Mouse (Mus musculus) midbrain, embryonic 16.5 days (tissue): ENCODE results near the gene Vmn1r91. TPM values are rescaled to one million over a fixed set of nuclear protein-coding genes. Genes with fewer than 3 reads are reported as not detected.
"Not testable (repeated sequence)": the region's sequence is repeated elsewhere in the genome, so short reads cannot be mapped to it uniquely, and the experiment has no call there.

Experiments
- ATAC-seq: fragments of 200-750 bp; cut with Nextera tagmentation; 2 replicates; pipeline ENCODE4 v1.8.0; 2017; ENCODE audit warnings: moderate TSS enrichment
- H3K27ac ChIP-seq: fragments of 300-500 bp; sonication (generic); 2 replicates; pipeline ENCODE4 v1.5.1; 2014; ENCODE audit warnings: mild to moderate bottlenecking, low read length, mixed read lengths
- H3K27me3 ChIP-seq: fragments of 300-500 bp; sonication (generic); 2 replicates; pipeline ENCODE4 v1.6.1; 2014; ENCODE audit warnings: low read depth, low read length, mixed read lengths; ENCODE audit not compliant: control insufficient read depth, insufficient read depth
- H3K36me3 ChIP-seq: fragments of 300-500 bp; sonication (generic); 2 replicates; pipeline ENCODE4 v1.6.1; 2014; ENCODE audit warnings: mild to moderate bottlenecking, low read length, moderate library complexity, mixed read lengths; ENCODE audit not compliant: control insufficient read depth, insufficient read depth
- H3K4me1 ChIP-seq: fragments of 300-500 bp; sonication (generic); 2 replicates; pipeline ENCODE4 v1.6.1; 2014; ENCODE audit warnings: mild to moderate bottlenecking, low read length, mixed read lengths; ENCODE audit not compliant: control insufficient read depth, insufficient read depth
- H3K4me2 ChIP-seq: fragments of 300-500 bp; sonication (generic); 2 replicates; pipeline ENCODE4 v1.6.1; 2014; ENCODE audit warnings: mild to moderate bottlenecking, low read length, mixed read lengths
- H3K4me3 ChIP-seq: fragments of 300-500 bp; sonication (generic); 2 replicates; pipeline ENCODE4 v1.5.1; 2014; ENCODE audit warnings: low read depth, mild to moderate bottlenecking, low read length, moderate library complexity, mixed read lengths
- H3K9ac ChIP-seq: fragments of 300-500 bp; sonication (generic); 2 replicates; pipeline ENCODE4 v1.6.1; 2014; ENCODE audit warnings: low read depth, low read length, mixed read lengths
- H3K9me3 ChIP-seq: fragments of 300-500 bp; sonication (generic); replicated peaks from 2 replicates; pipeline ENCODE4 v1.6.1; 2014; ENCODE audit warnings: mild to moderate bottlenecking, low read length, mixed read lengths; ENCODE audit not compliant: control insufficient read depth, poor library complexity, severe bottlenecking
- WGBS: fragments of 180-500 bp; shearing (Covaris S2); extraction: QIAGEN DNeasy Blood & Tissue Kit; methylation state at CpG from one replicate; pipeline ENCODE4 v1.1.7; 2014; 5-methylcytosine and 5-hydroxymethylcytosine counted together
- polyA plus RNA-seq: library from polyadenylated mRNA; unstranded; fragments of >200 nt; fragmentation: Nextera tagmentation; extraction: Ambion mirVana; gene quantifications from 2 replicates; pipeline ENCODE4 v1.2.1, GENCODE M21; 2015

Gene Vmn1r91
- not detected in 2 replicates for polyA plus RNA-seq

DNA sequence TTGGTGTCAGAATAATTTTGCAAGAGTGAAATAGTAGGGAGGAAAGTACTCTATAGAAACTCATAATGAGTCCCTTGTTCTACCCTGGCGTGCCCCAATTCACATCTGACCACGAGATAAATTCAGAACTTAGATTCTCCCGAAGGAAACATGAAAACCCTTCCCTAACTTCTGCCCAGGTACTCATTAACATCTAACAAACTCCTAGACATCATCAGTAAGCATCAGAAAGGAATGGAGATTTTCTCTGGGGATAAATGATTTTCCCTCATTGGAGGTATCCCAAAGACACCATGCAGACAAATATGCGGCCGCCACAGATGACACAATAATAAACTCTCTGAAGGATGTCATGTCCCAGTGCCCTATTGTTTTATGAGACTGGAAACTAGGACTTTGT lies at the start of gene Vmn1r91:
Vmn1r91 (plus strand) TSS at position 301 of the 400 bp plus-strand sequence.
- WGBS, result 84% methylated on average over 5 of the region's 5 CpGs
- H3K36me3 ChIP-seq, H3K9me3 ChIP-seq, H3K9ac ChIP-seq, H3K27ac ChIP-seq, H3K4me3 ChIP-seq, H3K27me3 ChIP-seq, H3K4me1 ChIP-seq, ATAC-seq, H3K4me2 ChIP-seq: not testable (repeated sequence)

- not testable (repeated sequence) for ATAC-seq, H3K4me2 ChIP-seq, H3K9ac ChIP-seq, H3K4me3 ChIP-seq, H3K36me3 ChIP-seq, H3K9me3 ChIP-seq, H3K27me3 ChIP-seq, H3K4me1 ChIP-seq, H3K27ac ChIP-seq
- 71% methylated on average over 4 of the region's 4 CpGs for WGBS
Measured at GRCm38 (mm10) chr7:20064100-20064499, 35.4 kb upstream of the Vmn1r91 start.

- not testable (repeated sequence) for H3K27ac ChIP-seq, H3K4me3 ChIP-seq, H3K9ac ChIP-seq, H3K4me2 ChIP-seq, ATAC-seq, H3K27me3 ChIP-seq, H3K9me3 ChIP-seq, H3K4me1 ChIP-seq, H3K36me3 ChIP-seq
- WGBS, result 70% methylated on average over 18 of the region's 18 CpGs
Measured at GRCm38 (mm10) chr7:20078118-20078517, 21.4 kb upstream of the Vmn1r91 start.

GRCm38 (mm10) chr7:20122479-20122878 lies 23.0 kb downstream of the Vmn1r91 start, which contains the start of gene Gm16442:
Gene Gm16442 (minus strand): TSS chr7:20122579.
- not testable (repeated sequence) for H3K36me3 ChIP-seq, H3K4me1 ChIP-seq, H3K9ac ChIP-seq, H3K27me3 ChIP-seq, H3K9me3 ChIP-seq, H3K27ac ChIP-seq, H3K4me3 ChIP-seq, H3K4me2 ChIP-seq, ATAC-seq
- WGBS, result no CpG with 5 or more reads among the region's 2 CpGs

- no CpG with 5 or more reads among the region's 5 CpGs for WGBS
- H3K27ac ChIP-seq, H3K4me2 ChIP-seq, ATAC-seq, H3K27me3 ChIP-seq, H3K4me3 ChIP-seq, H3K9me3 ChIP-seq, H3K36me3 ChIP-seq, H3K9ac ChIP-seq, H3K4me1 ChIP-seq: not testable (repeated sequence)
Measured at GRCm38 (mm10) chr7:20138988-20139387, 39.5 kb downstream of the Vmn1r91 start, which contains the start of gene Vmn1r93. Gene Vmn1r93 (minus strand): TSS chr7:20139088.

Other genes with a start within 250 kb of the Vmn1r91 start
- gene Gm19345, start 247.7 kb upstream of the Vmn1r91 start, polyA plus RNA-seq, result 21.3 and 23.9 TPM in 2 replicates
- 1.6 and 1.8 TPM in 2 replicates for gene Ceacam16, start 238.4 kb upstream of the Vmn1r91 start, polyA plus RNA-seq
- not detected in 2 replicates for gene Ceacam19, start 211.7 kb upstream of the Vmn1r91 start, polyA plus RNA-seq
- 9.3 and 11.5 TPM in 2 replicates for gene Pvr, start 178.5 kb upstream of the Vmn1r91 start, polyA plus RNA-seq
- not detected in 2 replicates for gene Igsf23, start 148.9 kb upstream of the Vmn1r91 start, polyA plus RNA-seq
- not detected in 2 replicates for gene Ceacam20, start 134.3 kb upstream of the Vmn1r91 start, polyA plus RNA-seq
- not detected in 2 replicates for gene Nlrp9b, start 108.2 kb upstream of the Vmn1r91 start, polyA plus RNA-seq
- gene Gm16442, start 22.9 kb downstream of the Vmn1r91 start, polyA plus RNA-seq, result not detected in 2 replicates
- gene Vmn1r93, start 39.4 kb downstream of the Vmn1r91 start, polyA plus RNA-seq, result not detected in 2 replicates
- gene Vmn1r94, start 68.7 kb downstream of the Vmn1r91 start, polyA plus RNA-seq, result not detected in 2 replicates
- not detected in 2 replicates for gene Vmn1r95, start 94.0 kb downstream of the Vmn1r91 start, polyA plus RNA-seq
- not detected in 2 replicates for gene Gm6164, start 105.9 kb downstream of the Vmn1r91 start, polyA plus RNA-seq
- gene Gm4498, start 134.1 kb downstream of the Vmn1r91 start, polyA plus RNA-seq, result not detected in 2 replicates
- not detected in 2 replicates for gene Gm5890, start 163.2 kb downstream of the Vmn1r91 start, polyA plus RNA-seq
- not detected in 2 replicates for gene Gm4133, start 234.4 kb downstream of the Vmn1r91 start, polyA plus RNA-seq